Mouse (Mus musculus) liver, postnatal 0 days (tissue): Measurements from ENCODE around the gene Hgd.

Experiments used
- CTCF ChIP-seq: sonication (generic); IDR thresholded peaks from 2 replicates; pipeline ENCODE4 v1.5.1; 2016; ENCODE audit warnings: antibody characterized with exemption, low read depth
- EP300 ChIP-seq: IDR thresholded peaks from 2 replicates; pipeline ENCODE4 v1.6.1; 2016; ENCODE audit warnings: antibody characterized with exemption, low read depth, mild to moderate bottlenecking

DNA sequence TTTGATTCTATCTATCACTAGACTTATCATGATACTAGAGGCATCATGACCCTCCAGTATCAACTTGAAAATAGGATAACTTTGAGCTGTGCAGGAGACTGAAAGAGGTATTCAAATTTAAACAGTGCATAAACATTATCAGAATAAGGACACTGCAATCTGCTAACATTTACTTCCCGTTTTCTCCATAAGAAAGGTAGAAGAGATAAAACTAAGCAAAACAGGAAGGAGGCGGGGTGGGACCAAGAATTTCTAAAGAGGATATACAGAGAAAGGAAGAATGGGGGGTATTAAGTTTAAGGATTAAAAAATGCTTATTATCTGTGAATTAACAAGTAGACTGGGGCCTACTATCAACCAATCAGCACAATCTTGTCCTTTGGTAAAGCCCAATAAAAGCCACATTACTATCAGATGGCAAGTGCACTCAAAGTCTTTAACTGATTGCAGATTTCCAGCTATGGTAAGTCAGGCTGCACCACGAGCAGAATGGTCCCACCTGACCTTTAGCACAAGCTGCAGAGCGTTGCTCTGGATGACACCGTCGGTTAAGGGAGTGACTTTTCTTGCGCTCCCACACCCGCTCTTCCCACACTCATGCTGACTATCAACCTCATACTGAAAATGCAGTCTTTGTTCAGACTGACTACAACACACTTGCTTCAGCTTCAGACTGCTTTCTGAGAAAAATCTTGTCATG, 46.4 kb upstream of the Hgd start:
- TF ChIP-seq CTCF, result no peak
- no peak for TF ChIP-seq EP300
